Mouse (Mus musculus): Measurements from ENCODE around the gene Btf3.

Gene Btf3

DNA sequence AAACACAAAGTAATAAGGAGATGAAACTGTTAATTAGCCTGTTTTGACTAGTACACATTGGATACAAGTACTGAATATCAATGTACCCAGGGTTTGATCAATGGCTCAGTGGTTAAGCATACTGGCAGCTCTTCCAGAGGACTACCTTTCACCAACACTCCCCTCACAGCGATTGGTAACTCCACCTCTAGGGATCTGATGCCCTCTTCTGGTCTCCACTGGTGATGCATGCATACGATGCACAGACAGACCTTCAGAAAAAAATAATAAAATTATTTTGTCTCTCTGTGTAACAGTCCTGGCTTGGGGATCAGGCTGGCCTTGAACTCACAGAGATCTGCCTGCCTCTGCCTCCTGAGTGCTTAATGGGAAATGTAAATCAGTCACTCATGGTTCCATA, 15.3 kb upstream of the Btf3 start:
- no peak for DNase-seq

DNA sequence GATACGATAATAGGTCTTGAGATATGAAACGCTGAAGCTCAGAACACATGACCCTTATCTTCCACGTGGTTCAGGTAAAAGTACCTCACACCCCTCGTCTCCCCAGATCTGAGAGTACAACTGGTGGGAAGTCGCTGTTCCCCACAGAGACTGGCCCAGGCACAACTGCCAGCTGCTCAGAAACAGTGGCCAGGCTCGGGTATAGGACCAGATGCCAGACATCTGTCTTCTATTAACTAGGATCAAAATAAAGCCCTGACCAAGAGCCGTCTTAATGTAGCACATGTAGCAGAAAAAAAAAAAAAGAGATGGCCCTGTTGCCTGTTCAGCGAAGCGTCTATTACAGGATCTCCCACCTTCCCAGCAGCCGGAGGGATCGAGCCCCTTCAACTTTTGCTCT, 8.2 kb upstream of the Btf3 start:
- no peak for DNase-seq

DNA sequence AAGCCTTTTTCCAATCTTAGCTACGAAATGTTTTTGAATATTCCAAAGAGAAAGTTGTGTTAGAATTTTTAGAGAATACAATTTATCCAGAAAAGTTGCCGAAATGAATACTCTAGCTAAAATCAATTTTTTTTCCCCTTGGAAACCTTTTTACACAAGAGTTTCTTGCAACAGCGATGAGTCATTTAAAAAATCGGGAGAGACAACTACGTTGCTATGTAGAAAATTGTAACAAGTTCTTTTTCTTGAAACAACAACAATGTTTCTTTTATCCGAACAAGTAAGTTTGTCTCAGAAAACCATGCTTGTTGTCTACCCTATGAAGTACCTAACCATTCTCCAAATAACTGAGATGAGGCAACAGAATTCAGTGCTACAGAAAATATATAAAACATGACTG, 1.1 kb upstream of the Btf3 start:
- no peak for DNase-seq

DNA sequence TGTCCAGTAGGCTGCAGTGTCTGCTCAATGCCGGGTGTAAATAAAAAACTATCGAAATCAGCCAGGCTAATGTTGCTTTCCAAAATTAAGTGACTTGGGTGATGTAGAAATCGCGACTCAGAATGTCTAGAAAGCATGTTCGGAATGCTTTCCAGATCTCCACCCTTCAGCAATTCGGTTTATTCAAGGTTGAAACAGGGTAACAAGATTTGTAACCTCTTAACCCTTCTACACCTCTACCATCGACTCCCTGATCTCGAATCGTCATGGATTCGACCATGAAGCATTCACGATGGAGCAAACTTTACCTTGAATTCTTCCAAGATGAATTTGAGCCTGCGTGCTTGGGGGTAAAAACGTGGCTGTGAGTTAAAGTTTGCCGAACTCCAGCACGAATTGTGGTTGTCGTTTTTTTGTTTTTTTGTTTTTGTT, 456 bp upstream of the Btf3 start:
- DNase-seq: no peak

DNA sequence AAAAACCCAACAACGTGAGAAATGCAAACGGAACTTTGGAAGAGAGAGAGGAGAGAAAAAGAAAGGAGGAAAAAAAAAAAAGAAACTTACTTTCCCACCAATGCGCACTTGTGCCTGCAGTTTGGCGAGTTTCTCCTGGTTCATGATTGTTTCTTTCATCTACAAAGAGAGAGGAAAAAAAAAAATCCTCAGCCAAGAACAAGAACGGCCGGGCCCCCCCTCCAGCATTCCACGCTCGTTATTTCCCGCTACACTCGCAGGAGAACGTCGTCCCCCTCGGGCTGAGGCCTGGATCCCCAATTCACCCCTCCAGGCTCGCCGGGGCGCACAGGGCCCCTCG, 696 bp downstream of the Btf3 start:
- no peak for DNase-seq

DNA sequence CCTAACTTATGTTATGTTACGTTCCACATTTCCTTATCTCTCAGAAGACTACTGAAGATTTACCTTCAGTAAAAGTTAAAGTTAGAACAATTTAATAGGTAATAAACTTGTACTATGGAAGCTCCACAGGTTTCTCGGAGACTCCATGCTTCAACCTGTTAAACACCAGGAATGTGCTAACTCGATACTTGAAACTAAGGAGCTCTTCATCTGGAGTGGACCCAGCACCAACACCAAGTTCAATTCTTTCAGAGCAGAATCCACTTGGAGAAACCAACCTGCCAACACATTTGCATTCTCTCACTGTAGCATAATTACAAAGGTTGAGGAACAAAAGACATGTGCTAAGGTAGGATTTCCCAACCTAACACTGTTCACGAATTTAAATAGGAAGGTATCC, 1.7 kb downstream of the Btf3 start:
- DNase-seq: no peak

DNA sequence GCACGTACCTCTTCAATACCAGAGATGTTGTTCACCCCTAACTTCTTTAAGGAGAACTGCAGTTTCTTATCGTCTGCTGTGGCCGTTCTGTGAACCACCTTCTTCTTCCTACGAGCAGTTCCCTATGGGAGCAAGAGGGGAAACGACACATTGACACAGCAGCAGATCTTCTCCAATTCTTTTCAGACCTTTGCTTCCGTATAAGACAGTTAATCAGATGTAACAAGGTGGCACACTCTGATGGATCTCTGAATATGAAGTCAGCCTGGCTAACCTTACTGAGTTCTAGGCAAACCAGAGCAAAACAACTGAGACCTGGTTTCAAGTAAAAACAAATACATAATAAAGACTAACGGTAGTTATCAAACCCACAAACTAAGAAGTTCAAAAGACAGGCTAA, 3.2 kb downstream of the Btf3 start:
- no peak for DNase-seq

DNA sequence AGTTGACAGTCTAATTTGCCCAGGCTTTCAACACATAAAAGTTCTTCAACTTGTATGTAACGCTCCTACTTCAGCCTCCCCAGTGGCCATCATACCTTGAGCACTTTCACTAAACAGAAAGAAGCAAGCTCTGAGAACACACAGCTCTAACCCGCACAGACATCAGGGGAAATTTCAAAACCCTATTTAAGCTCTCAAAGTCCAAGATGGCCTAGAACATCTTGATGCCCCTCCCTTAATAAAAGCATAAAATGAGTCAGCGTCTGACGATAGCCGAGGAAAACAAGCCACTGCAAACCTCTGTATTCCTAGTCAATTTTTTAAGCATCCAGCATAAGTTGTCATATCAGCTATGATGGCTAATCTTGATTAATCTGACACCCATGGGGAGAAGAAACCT, 5.2 kb downstream of the Btf3 start:
- no peak for DNase-seq

DNA sequence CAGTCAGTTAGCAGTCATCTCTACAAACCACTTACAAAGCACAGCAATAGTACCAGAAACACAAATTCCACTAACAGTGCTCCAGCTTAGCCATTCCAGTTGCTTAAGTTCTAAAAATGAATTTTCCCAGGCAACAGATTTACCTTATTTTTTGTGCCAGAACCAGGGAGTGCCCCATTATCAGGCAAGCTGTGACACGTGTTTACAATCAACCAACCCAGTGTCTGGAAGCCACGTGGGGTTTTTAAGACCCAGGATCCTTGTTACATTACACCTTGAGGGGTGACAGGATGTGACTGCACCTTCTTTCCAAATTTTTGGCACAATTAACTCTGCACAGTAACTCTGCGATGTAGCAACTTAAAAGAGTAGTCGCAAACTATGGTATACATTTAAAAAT, 8.1 kb downstream of the Btf3 start:
- no peak for DNase-seq

DNA sequence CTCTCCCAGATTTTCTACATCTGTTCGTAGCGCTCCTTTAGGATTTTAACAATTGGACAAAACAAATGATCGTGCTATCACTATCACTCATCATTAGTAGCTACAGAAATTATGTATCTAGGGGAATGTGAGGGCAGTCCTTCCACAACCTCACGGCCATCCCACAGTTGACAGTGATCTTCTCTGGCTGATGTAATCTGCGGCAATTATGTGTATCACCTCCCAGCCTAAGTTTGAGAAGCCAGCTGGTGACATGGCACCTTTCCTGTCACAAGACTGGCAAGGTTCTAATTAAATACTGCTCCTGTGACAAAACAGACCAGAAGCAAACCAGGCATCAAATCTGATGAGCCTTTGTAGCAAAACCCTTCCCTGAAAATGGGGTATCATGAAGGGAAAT, 8.8 kb downstream of the Btf3 start:
- DNase-seq: no peak

DNA sequence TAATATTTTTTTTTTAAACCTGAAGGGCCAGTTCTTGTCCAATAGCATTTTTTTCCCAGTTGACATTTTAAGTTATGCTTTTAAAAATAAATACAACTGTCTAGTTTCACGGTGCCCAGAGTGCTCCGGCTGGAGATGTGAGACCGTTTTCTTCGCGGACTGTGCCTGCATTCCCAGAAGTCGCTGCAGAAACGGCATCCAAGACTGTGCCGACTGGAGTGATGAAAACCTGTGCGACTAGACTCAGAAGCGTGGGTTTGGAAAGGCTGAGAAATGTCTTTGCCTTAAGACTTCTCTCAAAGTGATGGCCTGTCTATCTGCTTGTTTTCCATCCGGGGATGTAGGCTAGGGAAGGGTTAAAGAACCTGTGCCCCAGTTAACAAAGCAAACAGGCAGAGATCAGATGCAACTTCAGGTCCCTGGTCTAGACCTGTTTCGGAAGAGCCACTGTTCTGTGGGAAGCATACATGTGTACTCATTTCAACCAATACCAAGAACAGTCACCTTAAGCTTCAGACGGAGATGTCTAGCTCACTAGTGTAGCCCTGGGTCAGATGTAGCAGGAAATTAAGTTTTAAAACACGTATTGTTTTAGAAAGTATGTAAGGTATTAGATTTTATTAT, 9.8 kb downstream of the Btf3 start:
- no peak for DNase-seq

DNA sequence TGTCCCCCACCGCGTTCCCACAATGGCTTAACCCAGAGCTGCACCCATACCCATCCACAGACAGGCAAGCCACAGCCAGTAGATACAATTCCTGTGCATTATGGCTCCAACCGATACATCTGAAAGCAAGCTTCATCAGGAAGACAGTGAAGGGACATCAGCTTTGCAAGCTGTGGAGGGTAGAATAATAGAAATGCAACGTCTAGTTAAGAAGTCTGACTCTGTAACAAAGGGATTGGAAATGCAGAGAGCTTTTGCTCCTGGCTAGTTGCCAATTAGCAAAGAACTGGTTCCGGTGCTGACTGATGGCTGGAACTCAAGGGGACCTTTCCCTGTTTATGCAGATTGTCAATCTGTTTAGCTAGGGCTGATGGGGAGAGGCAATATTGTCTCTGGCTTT, 10.4 kb downstream of the Btf3 start:
- no peak for DNase-seq

DNA sequence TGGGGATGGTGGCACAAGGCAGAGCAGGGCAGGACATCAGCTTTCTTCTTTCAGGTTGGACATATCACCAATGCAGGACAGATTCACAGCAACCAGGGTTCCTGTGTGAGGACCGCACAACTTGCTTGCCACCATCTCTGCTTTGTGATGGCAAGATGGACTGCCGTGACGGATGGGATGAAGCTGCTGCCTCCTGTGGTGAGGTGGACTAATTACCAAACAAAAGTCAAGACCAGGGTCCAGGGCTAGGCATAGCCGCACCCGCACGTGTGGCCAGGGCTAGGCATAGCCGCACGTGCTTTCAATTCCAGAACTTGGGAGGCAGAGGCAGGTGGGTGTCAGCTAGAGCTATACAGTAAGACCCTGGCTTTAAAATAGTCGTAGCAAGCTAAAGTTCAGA, 11.5 kb downstream of the Btf3 start:
- DNase-seq: no peak

DNA sequence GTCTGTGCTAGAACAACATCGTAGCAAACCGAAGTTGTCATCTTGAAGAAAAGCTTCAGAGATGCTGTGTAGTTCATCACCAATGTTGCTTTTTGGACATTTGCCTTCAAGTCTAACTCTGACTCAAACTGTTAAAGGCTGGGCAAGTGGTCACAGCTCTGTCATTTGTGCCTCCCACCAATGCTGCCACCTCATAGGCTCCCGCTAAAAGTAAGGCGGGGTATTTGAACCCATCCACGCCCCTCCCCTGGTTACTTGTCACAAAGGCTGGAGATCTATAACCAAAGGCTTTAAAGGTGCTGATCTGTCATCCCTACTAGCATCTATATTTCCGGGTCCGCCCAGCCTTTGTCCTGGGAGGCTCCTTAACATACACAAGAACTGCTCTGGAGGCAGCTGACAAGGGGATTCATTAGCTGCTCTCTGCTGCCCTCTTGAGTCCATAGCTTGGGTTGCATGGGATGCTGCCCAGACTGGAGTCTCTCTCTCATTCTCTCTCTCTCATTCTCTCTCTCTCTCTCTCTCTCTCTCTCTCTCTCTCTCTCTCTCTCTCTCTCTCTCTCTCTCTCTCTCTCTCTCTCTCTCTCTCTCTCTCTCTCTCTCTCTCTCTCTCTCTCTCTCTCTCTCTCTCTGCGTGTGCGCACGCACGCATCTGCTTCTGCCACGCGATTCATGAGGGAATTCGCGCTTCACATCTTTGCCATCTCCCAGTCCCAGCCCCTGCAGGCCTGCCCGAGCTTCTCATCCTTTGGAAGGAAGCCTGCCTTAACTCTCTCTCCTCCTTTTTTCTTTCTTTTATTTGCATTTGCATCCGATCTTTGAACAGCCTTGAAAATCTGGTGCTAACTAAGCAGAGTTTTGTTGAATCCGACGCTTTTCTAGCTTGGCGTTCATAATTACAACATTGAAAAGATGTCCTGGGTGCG, 17.7 kb downstream of the Btf3 start:
- DNase-seq: peak; percentile 65

DNA sequence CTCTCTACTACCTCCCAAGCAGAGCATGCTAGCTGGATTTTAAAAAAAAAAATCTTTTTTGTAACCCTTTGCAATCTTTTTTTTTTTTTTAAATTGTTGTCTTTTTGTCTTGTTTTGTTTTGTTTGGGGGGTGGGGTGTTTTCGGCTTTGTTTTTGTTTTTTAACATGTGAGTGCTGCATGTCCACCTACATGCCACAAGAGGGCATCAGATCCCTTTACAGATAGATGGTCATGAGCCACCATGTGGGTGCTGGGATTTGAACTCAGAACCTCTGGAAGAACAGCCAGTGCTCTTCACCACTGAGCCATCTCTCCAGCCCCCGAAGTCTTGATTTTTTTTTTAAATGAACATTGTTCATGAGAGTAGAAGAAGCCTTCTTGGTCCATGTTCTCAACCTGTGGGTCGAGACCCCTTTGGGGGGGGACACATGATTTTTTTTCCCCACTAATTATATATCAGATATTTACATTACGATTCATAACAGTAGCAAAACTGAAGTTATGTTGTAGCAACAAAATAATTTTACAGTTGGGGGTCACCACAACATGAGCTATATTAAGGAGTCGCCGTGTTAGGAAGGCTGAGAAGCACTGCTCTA, 18.8 kb downstream of the Btf3 start:
- no peak for DNase-seq

DNA sequence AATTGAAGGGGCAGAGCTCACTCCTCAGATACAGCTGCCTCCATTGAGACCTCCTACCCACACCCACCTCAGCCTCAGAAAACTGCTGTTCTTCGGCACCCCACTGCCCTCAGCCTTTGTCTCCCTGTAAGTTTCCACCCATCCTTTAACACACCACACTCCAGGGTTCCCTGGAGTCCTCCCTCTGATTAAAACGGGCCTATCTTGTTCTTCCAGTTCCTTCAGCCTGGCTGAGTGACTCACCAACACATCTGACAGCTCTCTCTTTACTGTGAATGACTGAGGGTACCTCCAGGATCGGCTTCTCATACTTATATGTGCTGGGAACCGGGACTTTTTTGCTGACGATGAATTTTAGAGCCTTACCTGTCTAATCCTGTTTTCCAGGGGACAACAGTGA, 20.7 kb downstream of the Btf3 start:
- no peak for DNase-seq

DNA sequence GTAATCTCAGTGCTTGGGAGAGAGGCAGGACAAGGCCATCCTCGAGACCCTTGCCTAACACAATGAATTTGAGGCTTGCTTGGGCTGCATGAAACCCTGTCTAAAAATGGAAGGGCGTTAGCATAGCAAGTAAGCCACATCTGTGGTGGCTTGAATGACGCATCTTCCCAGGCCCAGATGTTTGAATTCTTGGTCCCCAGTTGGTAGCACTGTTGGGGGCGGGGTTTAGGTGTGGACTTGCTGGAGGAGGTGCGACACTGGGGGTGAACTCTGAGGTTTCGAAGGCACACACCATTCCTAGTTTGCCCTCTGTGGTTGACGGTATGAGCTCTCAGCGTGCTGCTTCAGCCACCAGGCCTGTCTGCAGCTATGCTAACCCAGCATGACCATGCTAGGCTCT, 25.1 kb downstream of the Btf3 start:
- no peak for DNase-seq

DNA sequence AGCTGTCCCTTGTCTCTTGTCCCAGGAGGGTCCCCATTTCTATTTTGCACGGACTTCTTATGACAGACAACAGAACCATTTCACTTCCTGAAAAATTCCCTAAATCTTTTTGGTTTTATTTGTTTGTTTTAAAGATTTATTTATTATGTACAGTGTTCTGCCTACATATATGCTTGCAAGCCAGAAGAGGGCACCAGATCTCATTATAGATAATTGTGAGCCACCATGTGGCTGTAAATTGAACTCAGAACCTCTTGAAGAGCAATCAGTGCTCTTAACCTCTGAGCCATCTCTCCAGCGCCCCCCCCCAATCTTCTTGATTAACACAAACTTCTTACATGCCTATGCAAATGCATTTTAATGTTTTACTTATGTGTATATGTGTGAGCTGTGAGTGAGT, 26.1 kb downstream of the Btf3 start:
- no peak for DNase-seq

DNA sequence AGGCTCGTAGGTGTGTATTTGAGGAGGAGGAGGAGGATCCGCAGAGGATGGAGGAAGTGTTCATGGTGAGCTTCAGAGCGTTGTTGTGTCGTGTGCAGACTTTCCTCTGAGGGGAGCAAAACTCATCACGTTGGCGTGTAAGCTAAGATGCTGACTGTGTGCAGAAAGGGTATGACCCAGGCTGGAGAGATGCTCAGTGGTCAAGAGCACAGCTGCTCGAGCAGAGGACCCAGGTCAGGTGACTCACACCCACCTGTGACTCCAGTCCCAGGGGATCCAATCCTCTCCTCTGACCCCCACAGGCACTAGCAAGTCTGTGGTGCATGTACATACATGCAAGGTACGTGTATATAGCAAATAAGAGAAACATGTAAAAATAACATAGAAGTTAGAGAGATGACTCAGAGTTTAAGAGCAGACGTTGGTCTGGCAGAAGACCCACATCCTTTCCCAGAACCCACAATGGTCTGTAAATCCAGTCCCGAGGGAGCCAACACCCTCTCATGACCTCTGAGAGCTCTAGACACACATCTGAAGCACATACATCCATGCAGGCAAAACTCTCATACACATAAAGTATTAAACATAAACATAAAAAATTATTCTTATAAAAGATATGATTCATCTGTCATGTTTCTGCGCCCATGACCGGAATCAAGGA, 35.7 kb downstream of the Btf3 start:
- DNase-seq: no peak

DNA sequence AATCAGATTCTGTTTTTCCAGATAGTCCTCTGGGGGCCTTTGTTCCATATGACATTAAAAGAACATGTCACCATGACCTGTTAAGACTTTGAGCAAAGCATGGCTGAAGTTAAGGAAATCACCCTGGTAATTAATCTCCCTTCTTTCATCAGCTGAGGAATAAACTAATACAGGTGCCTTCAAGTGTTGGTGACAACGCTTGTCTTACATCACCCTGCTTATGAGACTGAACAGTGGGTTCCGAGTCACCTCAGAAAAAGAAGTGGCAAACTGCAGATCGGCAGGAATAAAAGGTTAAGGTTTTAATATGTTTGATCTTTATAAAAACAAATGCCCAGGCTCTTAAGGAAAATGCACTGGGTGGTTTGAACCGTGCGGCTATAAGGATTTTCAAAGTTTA, 37.1 kb downstream of the Btf3 start, which contains the start of gene Gm21976:
Gene Gm21976, plus strand, starts transcription at position 202 of the 400 bp plus-strand sequence.
- no peak for DNase-seq

DNA sequence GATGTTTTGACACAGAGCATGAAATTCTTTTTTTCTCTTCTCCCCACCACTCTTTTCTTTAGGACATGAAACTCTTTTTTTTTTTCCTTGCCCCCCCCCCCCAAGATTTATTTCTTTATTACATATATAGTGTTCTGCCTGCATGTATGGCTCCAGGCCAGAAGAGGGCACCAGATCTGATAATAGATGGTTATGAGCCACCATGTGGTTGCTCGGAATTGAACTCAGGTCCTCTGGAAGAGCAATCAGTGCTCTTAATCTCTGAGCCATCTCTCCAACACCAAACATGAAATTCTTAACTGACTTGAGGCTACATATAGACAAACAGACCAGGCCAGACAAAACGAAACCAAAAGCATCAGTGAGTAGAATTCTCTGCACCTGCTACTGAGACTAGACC, 39.3 kb downstream of the Btf3 start:
- DNase-seq: no peak

DNA sequence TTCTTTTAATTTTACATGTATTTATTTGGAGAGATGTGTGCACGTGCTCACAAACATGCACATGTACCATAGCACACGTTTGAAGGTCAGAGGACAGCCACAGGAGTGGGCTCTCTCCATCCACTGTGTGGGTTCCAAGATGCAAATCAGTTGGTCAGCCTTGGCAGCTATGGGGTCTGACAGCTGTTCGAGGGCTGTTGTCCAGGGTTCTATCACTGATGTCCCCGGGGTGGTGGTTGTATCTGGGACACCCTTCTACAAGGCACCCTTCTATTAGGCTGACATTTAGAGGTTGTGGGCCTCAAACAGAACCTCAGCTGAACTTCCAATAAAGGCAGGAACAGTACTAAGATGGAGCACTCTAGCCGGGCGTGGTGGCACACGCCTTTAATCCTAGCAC, 40.6 kb downstream of the Btf3 start:
- no peak for DNase-seq

DNA sequence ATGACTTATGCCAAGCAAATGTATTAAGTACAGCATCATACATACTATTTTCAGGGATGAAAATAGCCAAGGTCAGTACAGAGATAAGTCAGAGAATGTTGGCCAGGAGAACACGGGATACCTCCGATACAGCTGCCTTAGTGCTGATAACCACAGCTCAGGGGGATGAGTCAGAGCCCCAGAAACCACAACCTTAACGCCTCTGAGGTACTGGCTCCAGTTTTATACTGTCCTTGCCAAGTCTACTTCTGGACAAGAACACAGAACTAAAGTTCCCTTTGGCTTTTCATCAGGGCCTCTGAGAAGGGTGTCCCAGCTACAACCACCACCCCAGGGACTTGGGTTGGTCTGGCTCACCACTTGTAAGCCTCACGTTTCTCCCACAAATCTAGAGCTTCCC, 41.2 kb downstream of the Btf3 start:
- DNase-seq: no peak

DNA sequence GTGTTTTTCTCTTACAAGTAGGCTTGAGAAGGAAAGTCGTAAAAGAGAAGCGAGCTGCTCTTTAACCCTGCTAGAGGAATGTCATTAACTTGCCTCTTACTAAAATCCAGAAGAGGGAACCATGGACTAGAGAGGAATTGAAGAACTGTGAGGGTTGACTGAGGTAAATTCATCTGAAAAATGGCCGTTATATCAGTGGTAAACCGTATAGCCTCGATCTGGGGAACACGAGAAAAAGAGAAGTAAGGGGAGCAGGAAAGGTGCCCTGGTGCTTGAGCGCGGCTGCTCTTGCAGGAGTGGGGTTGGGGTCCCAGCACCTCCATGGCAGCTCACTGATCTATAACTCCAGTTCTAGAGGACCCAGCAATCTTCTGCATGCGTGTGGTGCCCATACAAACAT, 42.8 kb downstream of the Btf3 start:
- no peak for DNase-seq

All from right cerebral cortex, adult 18-20 months (tissue).